In genomic region chr16:65404816-65405215, GRCm38 (mm10) we compare ENCODE assay signal across 26 mouse cellular contexts.
"Had no signal": no experiment of that assay in that cellular context is flagged by ENCODE, and none has a peak within 500 bp of the region (broad histone marks: within the 10 kb centered on the region; RNA-seq: fewer than 3 reads in every experiment).

No protein-coding gene starts in this region.

- H3K27me3 ChIP-seq: heart, embryonic 12.5 days; hindbrain, embryonic 12.5 days; intestine, embryonic 15.5 days; limb, embryonic 13.5 days; limb, embryonic 15.5 days; liver, embryonic 12.5 days had no signal

- DNase-seq: gastrocnemius, adult 2 months; gastrocnemius, postnatal 10 days; gastrocnemius, postnatal 25 days; heart, adult 18-20 months; heart, postnatal 10 days; heart, postnatal 4 days; kidney, adult 18-20 months; kidney, adult 8-10 months; kidney, postnatal 10 days; kidney, postnatal 25 days; kidney, postnatal 4 days; left cerebral cortex, postnatal 4 days had no signal

- H3K4me2 ChIP-seq: heart, embryonic 12.5 days; hindbrain, embryonic 12.5 days; hindbrain, embryonic 14.5 days; intestine, embryonic 15.5 days; limb, embryonic 13.5 days; limb, embryonic 15.5 days; liver, embryonic 12.5 days had no signal

- H3K27ac ChIP-seq: gastrocnemius, adult 2 months; heart, embryonic 10.5 days; hindbrain, embryonic 10.5 days; hindbrain, embryonic 12.5 days; hindbrain, embryonic 14.5 days; intestine, embryonic 15.5 days; layer of hippocampus, adult 2 months; limb, embryonic 13.5 days; limb, embryonic 15.5 days; liver, embryonic 12.5 days; liver, embryonic 14.5 days had no signal

- H3K9me3 ChIP-seq: heart, embryonic 10.5 days; heart, embryonic 12.5 days; hindbrain, embryonic 10.5 days; hindbrain, embryonic 12.5 days; intestine, embryonic 15.5 days; limb, embryonic 13.5 days; limb, embryonic 15.5 days; liver, embryonic 12.5 days had no signal

- ATAC-seq: hindbrain, embryonic 16.5 days; inflammation-experienced regulatory T-cells, adult 6 months; intestine, embryonic 15.5 days; intestine, postnatal 0 days; liver, embryonic 12.5 days had no signal

- H3K9ac ChIP-seq: heart, embryonic 12.5 days; hindbrain, embryonic 12.5 days; hindbrain, embryonic 14.5 days; intestine, embryonic 15.5 days; limb, embryonic 13.5 days; limb, embryonic 15.5 days; liver, embryonic 12.5 days; liver, embryonic 14.5 days had no signal

- H3K4me3 ChIP-seq: gastrocnemius, adult 2 months; heart, embryonic 10.5 days; heart, embryonic 12.5 days; hindbrain, embryonic 10.5 days; hindbrain, embryonic 12.5 days; intestine, embryonic 15.5 days; layer of hippocampus, adult 2 months; limb, embryonic 13.5 days; limb, embryonic 15.5 days; liver, embryonic 12.5 days had no signal

- H3K36me3 ChIP-seq: heart, embryonic 10.5 days; heart, embryonic 12.5 days; hindbrain, embryonic 10.5 days; hindbrain, embryonic 12.5 days; intestine, embryonic 15.5 days; limb, embryonic 13.5 days; limb, embryonic 15.5 days; liver, embryonic 12.5 days had no signal

- H3K4me1 ChIP-seq: heart, embryonic 10.5 days; heart, embryonic 12.5 days; hindbrain, embryonic 12.5 days; intestine, embryonic 15.5 days; limb, embryonic 13.5 days; limb, embryonic 15.5 days; liver, embryonic 12.5 days had no signal
